Mouse (Mus musculus): ENCODE data around the gene BC100530. TPM values are rescaled to one million over a fixed set of nuclear protein-coding genes. Genes with fewer than 3 reads are reported as not detected.

BC100530 gene
- polyA plus RNA-seq (2014; fragmentation: Illumina TruSeq; extraction: RNeasy Lipid Tissue Mini Kit (QIAGEN cat#74804); ENCODE audit: low read depth, low replicate concordance): not detected

DNA sequence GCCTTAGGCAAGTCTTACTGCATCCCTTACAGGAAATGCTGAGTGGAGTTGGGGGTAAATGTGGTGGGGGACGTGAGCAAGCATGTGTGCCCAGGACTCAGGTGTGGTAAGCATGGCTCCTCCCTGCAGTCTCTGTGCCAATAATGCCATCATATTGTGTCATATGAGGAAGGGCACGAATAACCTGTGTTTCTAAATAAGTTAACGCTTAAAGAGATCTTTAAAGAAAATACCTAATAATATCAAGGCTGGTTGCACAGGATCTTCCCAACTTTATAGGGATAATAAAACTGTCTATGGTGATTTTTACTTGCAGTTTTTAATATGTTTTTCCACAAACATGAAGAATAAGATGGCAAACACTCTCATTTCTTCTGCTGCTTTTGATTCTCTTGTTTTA, at the start of gene BC100530:
Gene BC100530 (minus strand): TSS at position 101 of the 400 bp plus-strand sequence.

DNA sequence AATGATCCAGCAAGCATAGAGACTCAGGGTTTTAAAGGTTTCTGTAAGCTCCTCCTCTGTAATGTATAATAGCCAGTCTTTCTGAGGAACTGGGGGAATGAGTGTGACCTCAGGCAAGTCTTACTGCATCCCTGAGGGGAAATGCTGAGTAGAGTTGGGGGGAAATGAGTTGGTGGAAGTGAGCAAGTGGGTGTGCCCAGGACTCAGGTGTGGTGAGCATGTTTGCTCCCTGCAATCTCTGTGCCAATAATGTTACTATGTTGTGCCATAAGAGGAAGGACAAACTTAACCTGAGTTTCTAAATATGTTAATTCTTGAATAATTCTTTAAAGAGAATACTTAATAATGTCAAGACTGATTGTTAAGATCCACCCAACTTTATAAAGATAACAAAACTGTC, 40.8 kb upstream of the BC100530 start, which contains the start of gene Stfa2:
Gene Stfa2 (minus strand): TSS at position 101 of the 400 bp plus-strand sequence.

DNA sequence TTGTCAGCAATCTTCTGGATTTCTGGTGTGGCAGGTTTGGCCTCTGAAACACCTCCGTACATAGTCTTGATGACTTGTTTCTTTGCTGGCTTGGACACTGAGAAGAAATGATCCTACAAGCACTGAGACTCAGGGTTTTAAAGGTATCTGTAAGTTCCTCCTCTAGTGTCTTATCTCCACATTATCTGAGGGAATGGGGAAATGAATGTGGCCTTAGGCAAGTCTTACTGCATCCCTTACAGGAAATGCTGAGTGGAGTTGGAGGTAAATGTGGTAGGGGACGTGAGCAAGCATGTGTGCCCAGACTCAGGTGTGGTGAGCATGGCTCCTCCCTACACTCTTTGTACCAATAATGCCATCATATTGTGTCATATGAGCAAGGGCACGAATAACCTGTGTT, 33.3 kb downstream of the BC100530 start, which contains the start of gene BC117090:
Gene BC117090 (minus strand): TSS at position 101 of the 400 bp plus-strand sequence.

Other genes starting within 250 kb of the BC100530 start
- not detected for gene Csta1, start 236.5 kb downstream of the BC100530 start, polyA plus RNA-seq (2014; fragmentation: Illumina TruSeq; extraction: RNeasy Lipid Tissue Mini Kit (QIAGEN cat#74804); ENCODE audit: low read depth, low replicate concordance)
- gene Stfa2l1, start 210.9 kb downstream of the BC100530 start, polyA plus RNA-seq (2014; fragmentation: Illumina TruSeq; extraction: RNeasy Lipid Tissue Mini Kit (QIAGEN cat#74804); ENCODE audit: low read depth, low replicate concordance): not detected
- gene Gm5483, start 183.5 kb downstream of the BC100530 start, polyA plus RNA-seq (2014; fragmentation: Illumina TruSeq; extraction: RNeasy Lipid Tissue Mini Kit (QIAGEN cat#74804); ENCODE audit: low read depth, low replicate concordance): not detected
- gene Gm5416, start 157.3 kb downstream of the BC100530 start, polyA plus RNA-seq (2014; fragmentation: Illumina TruSeq; extraction: RNeasy Lipid Tissue Mini Kit (QIAGEN cat#74804); ENCODE audit: low read depth, low replicate concordance): not detected
- not detected for gene 2010005H15Rik, start 146.3 kb downstream of the BC100530 start, polyA plus RNA-seq (2014; fragmentation: Illumina TruSeq; extraction: RNeasy Lipid Tissue Mini Kit (QIAGEN cat#74804); ENCODE audit: low read depth, low replicate concordance)
- gene Stfa1, start 90.8 kb downstream of the BC100530 start, polyA plus RNA-seq (2014; fragmentation: Illumina TruSeq; extraction: RNeasy Lipid Tissue Mini Kit (QIAGEN cat#74804); ENCODE audit: low read depth, low replicate concordance): not detected
- gene BC117090, start 33.4 kb downstream of the BC100530 start, polyA plus RNA-seq (2014; fragmentation: Illumina TruSeq; extraction: RNeasy Lipid Tissue Mini Kit (QIAGEN cat#74804); ENCODE audit: low read depth, low replicate concordance): not detected
- gene Stfa2, start 40.7 kb upstream of the BC100530 start, polyA plus RNA-seq (2014; fragmentation: Illumina TruSeq; extraction: RNeasy Lipid Tissue Mini Kit (QIAGEN cat#74804); ENCODE audit: low read depth, low replicate concordance): not detected
- gene Stfa3, start 87.6 kb upstream of the BC100530 start, polyA plus RNA-seq (2014; fragmentation: Illumina TruSeq; extraction: RNeasy Lipid Tissue Mini Kit (QIAGEN cat#74804); ENCODE audit: low read depth, low replicate concordance): not detected
- gene Casr, start 194.4 kb upstream of the BC100530 start, polyA plus RNA-seq (2014; fragmentation: Illumina TruSeq; extraction: RNeasy Lipid Tissue Mini Kit (QIAGEN cat#74804); ENCODE audit: low read depth, low replicate concordance): not detected